Mouse (Mus musculus): ENCODE results near the gene Dcst2.

GRCm38 (mm10) chr3:89419571-89419970 lies 57.8 kb downstream of the Dcst2 start:
- no peak for TF ChIP-seq GATA1 (IDR thresholded peaks at IDR 0.05; ENCODE audit: borderline replicate concordance, low read length)
- no peak for TF ChIP-seq FLI1 (IDR thresholded peaks at IDR 0.05; ENCODE audit: low read length)

All from megakaryocyte, embryonic 14.5 days (primary cell).